In genomic region chr1:171785871-171786270, GRCm38 (mm10) we compare ENCODE assay signal across 25 mouse cellular contexts. TPM values are rescaled to one million over a fixed set of nuclear protein-coding genes. Genes with fewer than 3 reads are reported as not detected.
"Had no signal": no experiment of that assay in that cellular context is flagged by ENCODE, and none has a peak within 500 bp of the region (broad histone marks: within the 10 kb centered on the region; RNA-seq: fewer than 3 reads in every experiment).

No protein-coding gene starts in this region.

- H3K36me3 ChIP-seq: kidney, embryonic 15.5 days; limb, embryonic 12.5 days; limb, embryonic 15.5 days; midbrain, embryonic 10.5 days; midbrain, embryonic 13.5 days; neural tube, embryonic 13.5 days had no signal

- H3K9me3 ChIP-seq: kidney, embryonic 15.5 days; limb, embryonic 12.5 days; limb, embryonic 15.5 days; megakaryocyte, embryonic 14.5 days; midbrain, embryonic 10.5 days; midbrain, embryonic 13.5 days; neural tube, embryonic 13.5 days had no signal

- ATAC-seq: intestine, postnatal 0 days; liver, postnatal 0 days; lung, postnatal 0 days; midbrain, embryonic 13.5 days had no signal

- H3K4me1 ChIP-seq: kidney, embryonic 15.5 days; limb, embryonic 12.5 days; limb, embryonic 15.5 days; midbrain, embryonic 10.5 days; midbrain, embryonic 13.5 days; neural tube, embryonic 13.5 days had no signal

- H3K4me3 ChIP-seq: kidney, embryonic 15.5 days; left cerebral cortex, adult 2 months; limb, embryonic 12.5 days; limb, embryonic 15.5 days; megakaryocyte, embryonic 14.5 days; midbrain, embryonic 10.5 days; midbrain, embryonic 13.5 days; neural tube, embryonic 13.5 days had no signal

- H3K27me3 ChIP-seq: kidney, embryonic 15.5 days; limb, embryonic 12.5 days; limb, embryonic 15.5 days; megakaryocyte, embryonic 14.5 days; midbrain, embryonic 13.5 days; neural tube, embryonic 13.5 days had no signal

- H3K9ac ChIP-seq: kidney, embryonic 15.5 days; limb, embryonic 12.5 days; limb, embryonic 15.5 days; liver, embryonic 14.5 days; liver, postnatal 0 days; lung, embryonic 14.5 days; midbrain, embryonic 13.5 days; neural tube, embryonic 13.5 days had no signal

- DNase-seq: kidney, adult 2 months; kidney, postnatal 10 days; kidney, postnatal 36 days; layer of hippocampus, postnatal 36 days; left cerebral cortex, postnatal 4 days; lung, embryonic 14.5 days; right cerebral cortex, adult 18-20 months; right cerebral cortex, postnatal 14 days; right cerebral cortex, postnatal 4 days; thymus, adult 18-20 months; thymus, postnatal 36 days had no signal

- H3K4me2 ChIP-seq: kidney, embryonic 15.5 days; limb, embryonic 12.5 days; limb, embryonic 15.5 days; liver, embryonic 11.5 days; lung, embryonic 14.5 days; midbrain, embryonic 13.5 days; neural tube, embryonic 13.5 days had no signal

- H3K27ac ChIP-seq: kidney, embryonic 15.5 days; limb, embryonic 12.5 days; limb, embryonic 15.5 days; liver, embryonic 14.5 days; macrophage; midbrain, embryonic 10.5 days; midbrain, embryonic 13.5 days; neural tube, embryonic 13.5 days had no signal

RNA-seq across cellular contexts. Expression of gene Slamf1, which starts 18.9 kb away (rescaled TPM):
- polyA plus RNA-seq: intestine, postnatal 0 days had no signal
